Mouse (Mus musculus): ENCODE results near the gene Rasgrp4. TPM values are rescaled to one million over a fixed set of nuclear protein-coding genes. Genes with fewer than 3 reads are reported as not detected.

Rasgrp4 gene
- polyA plus RNA-seq, 1 experiment: 156 TPM

GRCm38 (mm10) chr7:29168121-29168695 lies 33.6 kb downstream of the Rasgrp4 start:
- Histone ChIP-seq H3K27ac (ENCODE audit: control insufficient read depth, insufficient read depth, low read depth, low read length, poor library complexity) (no peak overlapping the region), H3K4me3 (replicated peaks; ENCODE audit: control insufficient read depth, low read depth, low read length) (no peak overlapping the region), H3K4me1 (ENCODE audit: control insufficient read depth, insufficient read depth, low read length) (no peaks in the 10 kb centered on the region)
- WGBS: 48% methylated on average over 10 of the region's 10 CpGs
- no peak for TF ChIP-seq POLR2A (IDR thresholded peaks at IDR 0.05; ENCODE audit: borderline replicate concordance, control insufficient read depth, low read depth, low read length)
- TF ChIP-seq CTCF (IDR thresholded peaks at IDR 0.05; ENCODE audit: control insufficient read depth, insufficient read depth, low read length): no peak

- Histone ChIP-seq H3K4me3 (replicated peaks; ENCODE audit: control insufficient read depth, low read depth, low read length) (no peak overlapping the region), H3K4me1 (ENCODE audit: control insufficient read depth, insufficient read depth, low read length) (no peaks in the 10 kb centered on the region), H3K27ac (ENCODE audit: control insufficient read depth, insufficient read depth, low read depth, low read length, poor library complexity) (no peak overlapping the region)
- TF ChIP-seq CTCF (IDR thresholded peaks at IDR 0.05; ENCODE audit: control insufficient read depth, insufficient read depth, low read length) (no peak), POLR2A (IDR thresholded peaks at IDR 0.05; ENCODE audit: borderline replicate concordance, control insufficient read depth, low read depth, low read length) (no peak)
- 6% methylated on average over 14 of the region's 14 CpGs for WGBS
Measured at GRCm38 (mm10) chr7:29168791-29169230, 34.2 kb downstream of the Rasgrp4 start.

GRCm38 (mm10) chr7:29169231-29170065 lies 34.8 kb downstream of the Rasgrp4 start:
- no peaks in the 10 kb centered on the region for H3K4me1 ChIP-seq (ENCODE audit: control insufficient read depth, insufficient read depth, low read length)
- peak overlapping the region; percentile 45 for H3K4me3 ChIP-seq (replicated peaks; ENCODE audit: control insufficient read depth, low read depth, low read length)
- TF ChIP-seq CTCF (IDR thresholded peaks at IDR 0.05; ENCODE audit: control insufficient read depth, insufficient read depth, low read length) (no peak), POLR2A (IDR thresholded peaks at IDR 0.05; ENCODE audit: borderline replicate concordance, control insufficient read depth, low read depth, low read length) (no peak)
- 1% methylated on average over 34 of the region's 39 CpGs for WGBS
- H3K27ac ChIP-seq (ENCODE audit: control insufficient read depth, insufficient read depth, low read depth, low read length, poor library complexity): no peak overlapping the region

GRCm38 (mm10) chr7:29170066-29170754 lies 35.6 kb downstream of the Rasgrp4 start, which contains the start of the genes Ggn and Spred3:
Gene Ggn (plus strand): TSS chr7:29170210.
Gene Spred3 (minus strand): TSS chr7:29170411.
- WGBS: under 1% methylated on average over 30 of the region's 30 CpGs
- TF ChIP-seq POLR2A (IDR thresholded peaks at IDR 0.05; ENCODE audit: borderline replicate concordance, control insufficient read depth, low read depth, low read length) (no peak), CTCF (IDR thresholded peaks at IDR 0.05; ENCODE audit: control insufficient read depth, insufficient read depth, low read length) (no peak)
- peak within 1 kb of the TSS; percentile 37; the same call in 1 of the 2 replicates for H3K27ac ChIP-seq (ENCODE audit: control insufficient read depth, insufficient read depth, low read depth, low read length, poor library complexity)

DNA sequence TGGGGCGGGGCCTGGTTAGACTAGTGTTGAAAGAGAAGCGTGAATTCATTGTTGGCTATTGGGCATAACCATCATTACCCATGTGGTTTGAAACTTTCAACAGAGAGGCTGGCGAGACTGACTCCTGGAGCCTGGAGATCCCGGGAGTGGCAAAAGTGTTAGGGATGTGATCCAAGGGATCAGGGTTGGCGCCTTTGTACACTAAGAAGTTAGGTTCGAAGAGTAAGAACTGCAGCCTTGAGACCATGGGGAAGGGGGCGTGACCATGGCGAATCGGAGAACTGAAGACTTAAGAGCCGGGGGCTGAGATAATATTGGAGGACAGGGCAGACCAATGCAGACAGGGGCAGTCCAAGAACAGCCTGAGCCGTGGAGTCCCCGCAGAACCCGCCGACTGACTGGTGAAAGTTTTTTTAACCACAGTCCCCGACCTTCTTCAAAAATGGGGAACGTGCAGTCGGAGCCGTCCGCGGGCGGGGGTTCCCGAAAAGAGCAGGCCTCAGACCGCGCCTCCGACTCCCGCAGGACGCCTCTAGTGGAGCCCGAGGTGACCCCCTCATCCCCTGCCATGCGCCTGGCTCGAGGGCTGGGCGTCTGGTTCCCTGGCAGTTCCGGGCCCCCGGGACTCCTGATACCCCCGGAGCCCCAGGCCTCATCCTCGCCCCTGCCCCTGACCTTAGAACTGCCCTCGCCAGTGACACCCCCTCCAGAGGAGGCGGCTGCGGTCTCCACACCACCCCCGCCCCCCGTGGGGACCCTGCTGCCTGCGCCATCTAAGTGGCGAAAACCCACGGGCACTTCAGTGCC lies 36.3 kb downstream of the Rasgrp4 start:
- WGBS: under 1% methylated on average over 43 of the region's 43 CpGs
- no peak overlapping the region for H3K27ac ChIP-seq (ENCODE audit: control insufficient read depth, insufficient read depth, low read depth, low read length, poor library complexity)
- TF ChIP-seq CTCF (IDR thresholded peaks at IDR 0.05; ENCODE audit: control insufficient read depth, insufficient read depth, low read length) (no peak), POLR2A (IDR thresholded peaks at IDR 0.05; ENCODE audit: borderline replicate concordance, control insufficient read depth, low read depth, low read length) (no peak)
- H3K4me1 ChIP-seq (ENCODE audit: control insufficient read depth, insufficient read depth, low read length): no peaks in the 10 kb centered on the region
- H3K4me3 ChIP-seq (replicated peaks; ENCODE audit: control insufficient read depth, low read depth, low read length): peak overlapping the region; percentile 40

More at GRCm38 (mm10) chr7:29170066-29170754, 35.6 kb downstream of the Rasgrp4 start, which contains the start of the genes Ggn and Spred3:
- H3K4me3 ChIP-seq (replicated peaks; ENCODE audit: control insufficient read depth, low read depth, low read length): peak within 1 kb of the TSS; percentile 61
- no peaks in the 10 kb centered on the region for H3K4me1 ChIP-seq (ENCODE audit: control insufficient read depth, insufficient read depth, low read length)

DNA sequence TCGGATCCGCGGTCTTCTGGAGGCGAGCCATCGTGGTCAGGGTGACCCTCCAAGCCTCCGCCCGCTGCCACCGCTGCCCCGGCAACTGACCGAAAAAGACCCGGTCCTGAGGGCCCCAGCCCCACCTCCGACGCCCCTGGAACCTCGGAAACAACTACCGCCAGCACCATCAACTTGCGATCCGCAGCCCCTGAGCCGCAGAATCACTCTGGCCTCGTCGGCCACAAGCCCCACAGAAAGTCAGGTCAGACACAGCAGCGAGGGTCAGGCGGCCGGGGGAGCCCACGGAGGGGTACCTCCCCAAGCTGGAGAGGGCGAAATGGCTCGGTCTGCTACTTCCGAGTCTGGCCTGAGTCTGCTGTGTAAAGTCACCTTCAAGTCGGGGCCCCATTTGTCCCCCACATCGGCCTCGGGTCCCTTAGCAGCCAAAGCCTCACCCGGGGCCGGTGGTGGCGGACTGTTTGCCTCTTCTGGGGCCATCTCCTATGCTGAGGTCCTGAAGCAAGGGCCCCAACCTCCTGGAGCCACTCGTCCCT lies 37.0 kb downstream of the Rasgrp4 start:
- no peaks in the 10 kb centered on the region for H3K4me1 ChIP-seq (ENCODE audit: control insufficient read depth, insufficient read depth, low read length)
- no peak overlapping the region for H3K27ac ChIP-seq (ENCODE audit: control insufficient read depth, insufficient read depth, low read depth, low read length, poor library complexity)
- no peak overlapping the region for H3K4me3 ChIP-seq (replicated peaks; ENCODE audit: control insufficient read depth, low read depth, low read length)
- 10% methylated on average over 34 of the region's 34 CpGs for WGBS
- TF ChIP-seq POLR2A (IDR thresholded peaks at IDR 0.05; ENCODE audit: borderline replicate concordance, control insufficient read depth, low read depth, low read length) (peak; percentile 17; the same call in 1 of the 2 replicates), CTCF (IDR thresholded peaks at IDR 0.05; ENCODE audit: control insufficient read depth, insufficient read depth, low read length) (no peak)

- H3K27ac ChIP-seq (ENCODE audit: control insufficient read depth, insufficient read depth, low read depth, low read length, poor library complexity): no peak overlapping the region; the same call in 1 of the 2 replicates
- no peak for TF ChIP-seq CTCF (IDR thresholded peaks at IDR 0.05; ENCODE audit: control insufficient read depth, insufficient read depth, low read length)
- no peak for TF ChIP-seq POLR2A (IDR thresholded peaks at IDR 0.05; ENCODE audit: borderline replicate concordance, control insufficient read depth, low read depth, low read length)
- no peaks in the 10 kb centered on the region for H3K4me1 ChIP-seq (ENCODE audit: control insufficient read depth, insufficient read depth, low read length)
- no peak overlapping the region for H3K4me3 ChIP-seq (replicated peaks; ENCODE audit: control insufficient read depth, low read depth, low read length)
- 86% methylated on average over 32 of the region's 32 CpGs for WGBS
Measured at GRCm38 (mm10) chr7:29172390-29173016, 37.9 kb downstream of the Rasgrp4 start.

Measured in bone marrow, adult 2 months (tissue).